Mouse (Mus musculus) heart, postnatal 4 days (tissue): ENCODE results near the gene Rab3gap1. TPM values are rescaled to one million over a fixed set of nuclear protein-coding genes. Genes with fewer than 3 reads are reported as not detected.
"Not testable (repeated sequence)": the region's sequence is repeated elsewhere in the genome, so short reads cannot be mapped to it uniquely, and the experiment has no call there.

ENCODE experiments used
- DNase-seq: peaks from one replicate; pipeline ENCODE4 v3.0.0; 2021
- total RNA-seq, 2 experiments: library from RNA; stranded (reverse); gene quantifications; 2 replicates each; pipeline ENCODE4 v1.2.3; 2021

Gene Rab3gap1
- total RNA-seq, 2 experiments from 2014 or later = 44.2 to 44.7 TPM

- no peak for DNase-seq
Measured at GRCm38 (mm10) chr1:127933405-127933804, 64.8 kb downstream of the Rab3gap1 start.

- no peak for DNase-seq
Measured at GRCm38 (mm10) chr1:127934322-127934721, 65.7 kb downstream of the Rab3gap1 start.

GRCm38 (mm10) chr1:127937277-127937676 is 68.7 kb downstream of the Rab3gap1 start:
- DNase-seq = peak; percentile 55

GRCm38 (mm10) chr1:127942231-127942630 is 73.7 kb downstream of the Rab3gap1 start:
- DNase-seq = no peak

- no peak for DNase-seq
Measured at GRCm38 (mm10) chr1:127943516-127943915, 74.9 kb downstream of the Rab3gap1 start.

- DNase-seq = peak; percentile 39
Measured at GRCm38 (mm10) chr1:127945696-127946575, 77.4 kb downstream of the Rab3gap1 start.

GRCm38 (mm10) chr1:127946615-127947249 is 78.2 kb downstream of the Rab3gap1 start:
- no peak for DNase-seq

- no peak for DNase-seq
Measured at GRCm38 (mm10) chr1:127948748-127949147, 80.2 kb downstream of the Rab3gap1 start.

GRCm38 (mm10) chr1:127952276-127952675 is 83.7 kb downstream of the Rab3gap1 start:
- DNase-seq = no peak

- not testable (repeated sequence) for DNase-seq
Measured at GRCm38 (mm10) chr1:127954198-127954597, 85.6 kb downstream of the Rab3gap1 start.

- no peak for DNase-seq
Measured at GRCm38 (mm10) chr1:127954800-127955199, 86.2 kb downstream of the Rab3gap1 start.

GRCm38 (mm10) chr1:127956524-127956923 is 88.0 kb downstream of the Rab3gap1 start:
- no peak for DNase-seq

- DNase-seq = no peak
Measured at GRCm38 (mm10) chr1:127958801-127959200, 90.2 kb downstream of the Rab3gap1 start.

- DNase-seq = no peak
Measured at GRCm38 (mm10) chr1:127959312-127959718, 90.7 kb downstream of the Rab3gap1 start.

GRCm38 (mm10) chr1:127961140-127961539 is 92.6 kb downstream of the Rab3gap1 start:
- DNase-seq = no peak

GRCm38 (mm10) chr1:127963326-127963725 is 94.8 kb downstream of the Rab3gap1 start:
- no peak for DNase-seq

GRCm38 (mm10) chr1:127970870-127971269 is 102.3 kb downstream of the Rab3gap1 start:
- DNase-seq = no peak

- DNase-seq = no peak
Measured at GRCm38 (mm10) chr1:127974082-127974481, 105.5 kb downstream of the Rab3gap1 start.

- DNase-seq = no peak
Measured at GRCm38 (mm10) chr1:127975676-127976075, 107.1 kb downstream of the Rab3gap1 start.

- no peak for DNase-seq
Measured at GRCm38 (mm10) chr1:127976106-127976505, 107.5 kb downstream of the Rab3gap1 start.

- no peak for DNase-seq
Measured at GRCm38 (mm10) chr1:127978125-127978524, 109.6 kb downstream of the Rab3gap1 start.

- no peak for DNase-seq
Measured at GRCm38 (mm10) chr1:127980911-127981559, 112.5 kb downstream of the Rab3gap1 start.

GRCm38 (mm10) chr1:127982268-127982667 is 113.7 kb downstream of the Rab3gap1 start:
- no peak for DNase-seq
